ENCODE assay signal across 17 mouse cellular contexts in genomic region chr11:69849128-69849527, GRCm38 (mm10). TPM values are rescaled to one million over a fixed set of nuclear protein-coding genes. Genes with fewer than 3 reads are reported as not detected.
A peak's percentile ranks its signal among the peaks of the same experiment; 100 is the strongest.
DNase-seq lines count a peak whose midpoint lies in the region; ATAC-seq and TF ChIP-seq lines count a peak whose summit lies in the region.
"Had no signal": no experiment of that assay in that cellular context is flagged by ENCODE, and none has a peak within 500 bp of the region (broad histone marks: within the 10 kb centered on the region; RNA-seq: fewer than 3 reads in every experiment).

No protein-coding gene starts in this region.

- intact Hi-C loops in heart, postnatal 10 days (cut with DNase I): no loop called here

- no peak for TF ChIP-seq CTCF in liver, postnatal 0 days (IDR thresholded peaks at IDR 0.05; ENCODE audit: low read depth)

- peaks cover 34% of the 10 kb centered on the region for H3K36me3 ChIP-seq in lung, embryonic 16.5 days (ENCODE audit: control insufficient read depth, insufficient read depth, low read length)
- H3K36me3 ChIP-seq in liver, postnatal 0 days (replicated peaks; ENCODE audit: insufficient read depth, low read length): peaks cover 37% of the 10 kb centered on the region

- TF ChIP-seq EP300 in liver, postnatal 0 days (IDR thresholded peaks at IDR 0.05; ENCODE audit: low read depth): no peak

- no peak overlapping the region for H3K9ac ChIP-seq in lung, embryonic 16.5 days (ENCODE audit: low read length)
- no peak overlapping the region for H3K9ac ChIP-seq in liver, postnatal 0 days (replicated peaks)
- H3K9ac ChIP-seq: embryonic facial prominence, embryonic 12.5 days; forebrain, embryonic 12.5 days; hindbrain, embryonic 12.5 days had no signal

- H3K9me3 ChIP-seq in lung, embryonic 16.5 days (ENCODE audit: control insufficient read depth, low read length): no peaks in the 10 kb centered on the region
- no peaks in the 10 kb centered on the region for H3K9me3 ChIP-seq in liver, postnatal 0 days (ENCODE audit: low read length)
- H3K9me3 ChIP-seq: embryonic facial prominence, embryonic 12.5 days; forebrain, embryonic 12.5 days; hindbrain, embryonic 12.5 days had no signal

- peaks cover 16% of the 10 kb centered on the region for H3K4me1 ChIP-seq in lung, embryonic 16.5 days (replicated peaks; ENCODE audit: control insufficient read depth, insufficient read depth, low read length)
- peaks cover 69% of the 10 kb centered on the region for H3K4me1 ChIP-seq in liver, postnatal 0 days (ENCODE audit: insufficient read depth)

- WGBS in lung, embryonic 16.5 days: 72% methylated on average over 9 of the region's 9 CpGs
- WGBS in liver, postnatal 0 days (ENCODE audit: insufficient replicate concordance): 60% methylated on average over 9 of the region's 9 CpGs

- H3K27me3 ChIP-seq in lung, embryonic 16.5 days (ENCODE audit: control insufficient read depth, insufficient read depth, low read depth, low read length): no peaks in the 10 kb centered on the region
- H3K27me3 ChIP-seq in liver, postnatal 0 days (ENCODE audit: insufficient read depth, low read length): no peaks in the 10 kb centered on the region
- H3K27me3 ChIP-seq: embryonic facial prominence, embryonic 12.5 days; forebrain, embryonic 12.5 days; hindbrain, embryonic 12.5 days had no signal

- no peak overlapping the region for H3K4me2 ChIP-seq in lung, embryonic 16.5 days (ENCODE audit: low read depth, low read length)
- peak overlapping the region; percentile 19; the same call in 1 of the 2 replicates for H3K4me2 ChIP-seq in liver, postnatal 0 days (ENCODE audit: low read depth, low read length)
- H3K4me2 ChIP-seq: embryonic facial prominence, embryonic 12.5 days; forebrain, embryonic 12.5 days had no signal

- no peak overlapping the region for H3K4me3 ChIP-seq in lung, embryonic 16.5 days (ENCODE audit: low read length)
- no peak overlapping the region for H3K4me3 ChIP-seq in liver, postnatal 0 days (ENCODE audit: low read depth, low read length)
- H3K4me3 ChIP-seq: embryonic facial prominence, embryonic 12.5 days; forebrain, embryonic 12.5 days; hindbrain, embryonic 12.5 days had no signal

- ATAC-seq in lung, embryonic 16.5 days (ENCODE audit: low read depth): no peak
- ATAC-seq in granulocyte monocyte progenitor cell, adult 5-6 weeks (replicated peaks; ENCODE audit: poor library complexity, severe bottlenecking): peak; percentile 34
- no peak for ATAC-seq in liver, postnatal 0 days
- ATAC-seq: CD4-positive, CD25-positive, alpha-beta regulatory T cell, adult 4 months had no signal

- peak overlapping the region; percentile 18; the same call in 1 of the 2 replicates for H3K27ac ChIP-seq in lung, embryonic 16.5 days (ENCODE audit: low read length)
- H3K27ac ChIP-seq in liver, postnatal 0 days (ENCODE audit: low read depth): peak overlapping the region; percentile 76
- H3K27ac ChIP-seq: embryonic facial prominence, embryonic 12.5 days; forebrain, embryonic 12.5 days; hindbrain, embryonic 12.5 days had no signal

- peak; percentile 36 to 70 for DNase-seq in heart, adult 9 months (ENCODE audit: low spot score in 2 of 2)
- no peak for DNase-seq in heart, postnatal 10 days
- no peak for DNase-seq in lung, adult 18-20 months
- DNase-seq in liver, postnatal 0 days: no peak
- no peak for DNase-seq in T-cell, adult 2 months (ENCODE audit: low spot score)
- DNase-seq in kidney, adult 8-10 months: no peak
- DNase-seq: cerebellum, postnatal 14 days; kidney, adult 18-20 months had no signal

RNA-seq across cellular contexts. Expression of gene Plscr3, which starts 3.0 kb away (rescaled TPM):
- 10 to 100 TPM; 52.5 to 59.7 TPM for total RNA-seq in heart, postnatal 10 days (2021)
- 115 and 137 TPM in 2 replicates for polyA plus RNA-seq in lung, embryonic 16.5 days (2015; fragmentation: Nextera tagmentation; extraction: Ambion mirVana)
- total RNA-seq in granulocyte monocyte progenitor cell, adult 5-6 weeks (2014; fragmentation: Nextera tagmentation): 108 and 109 TPM in 2 replicates
- 24.9 and 25.2 TPM in 2 replicates for total RNA-seq in granulocyte monocyte progenitor cell, adult 5-6 weeks (2017)
- polyA plus RNA-seq in liver, postnatal 0 days (2015; fragmentation: Nextera tagmentation; extraction: Ambion mirVana): 20.8 and 23.1 TPM in 2 replicates

RNA-seq across cellular contexts. Expression of gene Tnk1, which starts 9.4 kb away (rescaled TPM):
- total RNA-seq in heart, postnatal 10 days (2021): not detected
- polyA plus RNA-seq in lung, embryonic 16.5 days (2015; fragmentation: Nextera tagmentation; extraction: Ambion mirVana): 10.8 and 11.8 TPM in 2 replicates
- total RNA-seq in granulocyte monocyte progenitor cell, adult 5-6 weeks (2014; fragmentation: Nextera tagmentation): 0.60 TPM in 1 of 2 replicates, not detected in the other
- total RNA-seq in granulocyte monocyte progenitor cell, adult 5-6 weeks (2017): not detected in 2 replicates
- polyA plus RNA-seq in liver, postnatal 0 days (2015; fragmentation: Nextera tagmentation; extraction: Ambion mirVana): 0.28 and 0.69 TPM in 2 replicates
- total RNA-seq: layer of hippocampus, adult 8-10 months had no signal
- polyA plus RNA-seq: CD4-positive, CD25-positive, alpha-beta regulatory T cell, adult 4 months had no signal

RNA-seq across cellular contexts. Expression of gene Tmem256, which starts 10.8 kb away (rescaled TPM):
- total RNA-seq in heart, postnatal 10 days (2021): 100 to 1,000 TPM; 130 to 151 TPM
- 443 and 452 TPM in 2 replicates for polyA plus RNA-seq in lung, embryonic 16.5 days (2015; fragmentation: Nextera tagmentation; extraction: Ambion mirVana)
- total RNA-seq in granulocyte monocyte progenitor cell, adult 5-6 weeks (2014; fragmentation: Nextera tagmentation): 294 and 359 TPM in 2 replicates
- 118 and 164 TPM in 2 replicates for total RNA-seq in granulocyte monocyte progenitor cell, adult 5-6 weeks (2017)
- polyA plus RNA-seq in liver, postnatal 0 days (2015; fragmentation: Nextera tagmentation; extraction: Ambion mirVana): 412 and 418 TPM in 2 replicates

RNA-seq across cellular contexts. Expression of gene Nlgn2, which starts 11.5 kb away (rescaled TPM):
- 10 to 100 TPM; 13.6 TPM for total RNA-seq in heart, postnatal 10 days (2021)
- polyA plus RNA-seq in lung, embryonic 16.5 days (2015; fragmentation: Nextera tagmentation; extraction: Ambion mirVana): 4.4 and 5.0 TPM in 2 replicates
- 13.5 and 33.1 TPM in 2 replicates for total RNA-seq in granulocyte monocyte progenitor cell, adult 5-6 weeks (2014; fragmentation: Nextera tagmentation)
- 4.0 and 7.4 TPM in 2 replicates for total RNA-seq in granulocyte monocyte progenitor cell, adult 5-6 weeks (2017)
- 0.60 and 0.75 TPM in 2 replicates for polyA plus RNA-seq in liver, postnatal 0 days (2015; fragmentation: Nextera tagmentation; extraction: Ambion mirVana)

RNA-seq across cellular contexts. Expression of gene Spem1, which starts 27.1 kb away (rescaled TPM):
- not detected for total RNA-seq in heart, postnatal 10 days (2021)
- polyA plus RNA-seq in lung, embryonic 16.5 days (2015; fragmentation: Nextera tagmentation; extraction: Ambion mirVana): not detected in 2 replicates
- total RNA-seq in granulocyte monocyte progenitor cell, adult 5-6 weeks (2014; fragmentation: Nextera tagmentation): not detected in 2 replicates
- not detected in 2 replicates for total RNA-seq in granulocyte monocyte progenitor cell, adult 5-6 weeks (2017)
- polyA plus RNA-seq in liver, postnatal 0 days (2015; fragmentation: Nextera tagmentation; extraction: Ambion mirVana): not detected in 2 replicates
- total RNA-seq: gastrocnemius, adult 18-20 months; megakaryocyte-erythroid progenitor cell, adult 5-6 weeks had no signal

Comparison
In these comparisons a context has a peak if more than half of its experiments do, and no peak if none do; other contexts are left out.
1. DNase-seq: peak in heart, adult 9 months (2 of 2); none in heart, postnatal 10 days (0 of 2), lung, adult 18-20 months (0 of 2), liver, postnatal 0 days (single experiment), T-cell, adult 2 months (single experiment) and kidney, adult 8-10 months (0 of 2).